Mouse (Mus musculus) testis, adult 2 months (tissue): Measurements from ENCODE around the gene Ipo5. TPM values are rescaled to one million over a fixed set of nuclear protein-coding genes. Genes with fewer than 3 reads are reported as not detected.

Source experiments
- H3K27ac ChIP-seq: fragments of 200-500 bp; 2 replicates; pipeline ENCODE4 v1.5.1; 2012; ENCODE audit warnings: low read depth, low read length; ENCODE audit not compliant: control insufficient read depth, insufficient read depth
- H3K27me3 ChIP-seq: fragments of 200-500 bp; 2 replicates; pipeline ENCODE4 v1.6.1; 2012; ENCODE audit warnings: mild to moderate bottlenecking, low read length, moderate library complexity; ENCODE audit not compliant: control insufficient read depth, insufficient read depth
- H3K36me3 ChIP-seq: fragments of 200-500 bp; 2 replicates; pipeline ENCODE4 v1.6.1; 2012; ENCODE audit warnings: mild to moderate bottlenecking, low read length; ENCODE audit not compliant: control insufficient read depth, insufficient read depth
- H3K4me1 ChIP-seq: fragments of 200-500 bp; 2 replicates; pipeline ENCODE4 v1.6.1; 2012; ENCODE audit warnings: low read length; ENCODE audit not compliant: control insufficient read depth, insufficient read depth
- H3K4me3 ChIP-seq: fragments of 200-500 bp; 2 replicates; pipeline ENCODE4 v1.5.1; 2012; ENCODE audit warnings: low read depth, mild to moderate bottlenecking, low read length, moderate library complexity, mixed read lengths; ENCODE audit not compliant: control insufficient read depth
- CTCF ChIP-seq: fragments of 200-500 bp; IDR thresholded peaks from 2 replicates; pipeline ENCODE4 v1.5.1; 2012; ENCODE audit warnings: low read depth, mild to moderate bottlenecking, inconsistent platforms, low read length, moderate library complexity; ENCODE audit not compliant: control insufficient read depth, insufficient read depth, insufficient replicate concordance
- POLR2A ChIP-seq: fragments of 200-500 bp; IDR thresholded peaks from 2 replicates; pipeline ENCODE4 v1.6.1; 2012; ENCODE audit warnings: low read depth, mild to moderate bottlenecking, inconsistent platforms, low read length, moderate library complexity; ENCODE audit not compliant: control insufficient read depth
- polyA plus RNA-seq: library from polyadenylated mRNA; depleted of rRNA; stranded (reverse); fragments of >200 nt; gene quantifications from 2 replicates; pipeline ENCODE4 v1.2.3, GENCODE M21; 2012

The Ipo5 gene
- polyA plus RNA-seq, 1 experiment: 360 TPM

- TF ChIP-seq CTCF: no peak
- TF ChIP-seq POLR2A: peak; percentile 88; the same call in 1 of the 2 replicates
- no peaks in the 10 kb centered on the region for H3K27me3 ChIP-seq
- peak overlapping the region; percentile 92 for H3K27ac ChIP-seq
- H3K4me3 ChIP-seq: peak overlapping the region; percentile 91
- peaks cover 3% of the 10 kb centered on the region for H3K4me1 ChIP-seq
- peaks cover 2% of the 10 kb centered on the region; the same call in 1 of the 2 replicates for H3K36me3 ChIP-seq
Observed at GRCm38 (mm10) chr14:120896613-120897012, 14.4 kb upstream of the Ipo5 start.

GRCm38 (mm10) chr14:120898876-120899275 lies 12.1 kb upstream of the Ipo5 start:
- H3K4me1 ChIP-seq: no peaks in the 10 kb centered on the region; the same call in 1 of the 2 replicates
- H3K36me3 ChIP-seq: peaks cover 2% of the 10 kb centered on the region; the same call in 1 of the 2 replicates
- TF ChIP-seq POLR2A (no peak), CTCF (no peak)
- peak overlapping the region; percentile 91 for H3K4me3 ChIP-seq
- H3K27me3 ChIP-seq: no peaks in the 10 kb centered on the region
- H3K27ac ChIP-seq: peak overlapping the region; percentile 84

GRCm38 (mm10) chr14:120909396-120909795 lies 1.6 kb upstream of the Ipo5 start:
- peaks cover 2% of the 10 kb centered on the region; the same call in 1 of the 2 replicates for H3K4me1 ChIP-seq
- H3K27ac ChIP-seq: no peak overlapping the region
- no peaks in the 10 kb centered on the region for H3K36me3 ChIP-seq
- H3K27me3 ChIP-seq: no peaks in the 10 kb centered on the region
- TF ChIP-seq CTCF: no peak
- TF ChIP-seq POLR2A: no peak
- peak overlapping the region; percentile 64 for H3K4me3 ChIP-seq

GRCm38 (mm10) chr14:120910320-120910719 lies 704 bp upstream of the Ipo5 start:
- Histone ChIP-seq H3K36me3 (no peaks in the 10 kb centered on the region), H3K27ac (peak overlapping the region; percentile 82), H3K4me1 (peaks cover 2% of the 10 kb centered on the region; the same call in 1 of the 2 replicates), H3K4me3 (peak overlapping the region; percentile 88), H3K27me3 (no peaks in the 10 kb centered on the region)
- TF ChIP-seq POLR2A: no peak; the same call in 1 of the 2 replicates
- TF ChIP-seq CTCF: no peak

- peak overlapping the region; percentile 97 for H3K27ac ChIP-seq
- H3K36me3 ChIP-seq: no peaks in the 10 kb centered on the region
- H3K4me1 ChIP-seq: peaks cover 2% of the 10 kb centered on the region; the same call in 1 of the 2 replicates
- H3K27me3 ChIP-seq: no peaks in the 10 kb centered on the region
- TF ChIP-seq POLR2A: no peak
- H3K4me3 ChIP-seq: peak overlapping the region; percentile 99
Observed at GRCm38 (mm10) chr14:120911388-120911901, 421 bp downstream of the Ipo5 start.

GRCm38 (mm10) chr14:120912090-120912710 lies 1.2 kb downstream of the Ipo5 start:
- peaks cover 2% of the 10 kb centered on the region; the same call in 1 of the 2 replicates for H3K4me1 ChIP-seq
- no peaks in the 10 kb centered on the region for H3K36me3 ChIP-seq
- no peaks in the 10 kb centered on the region for H3K27me3 ChIP-seq
- H3K4me3 ChIP-seq: peak overlapping the region; percentile 51
- H3K27ac ChIP-seq: no peak overlapping the region
- TF ChIP-seq POLR2A (no peak), CTCF (no peak)

GRCm38 (mm10) chr14:120912916-120913315 lies 1.9 kb downstream of the Ipo5 start:
- Histone ChIP-seq H3K36me3 (no peaks in the 10 kb centered on the region), H3K27ac (no peak overlapping the region), H3K4me3 (no peak overlapping the region), H3K4me1 (peaks cover 2% of the 10 kb centered on the region; the same call in 1 of the 2 replicates), H3K27me3 (no peaks in the 10 kb centered on the region)
- TF ChIP-seq CTCF: no peak
